ENCODE assay signal across 9 mouse cellular contexts in genomic region chr1:74794487-74795144, GRCm38 (mm10). TPM values are rescaled to one million over a fixed set of nuclear protein-coding genes. Genes with fewer than 3 reads are reported as not detected.
DNase-seq lines count a peak whose midpoint lies in the region; ATAC-seq lines count a peak whose summit lies in the region.
"Had no signal": no experiment of that assay in that cellular context is flagged by ENCODE, and none has a peak within 500 bp of the region (broad histone marks: within the 10 kb centered on the region; RNA-seq: fewer than 3 reads in every experiment).

No protein-coding gene starts in this region.

- peak overlapping the region; percentile 31 for H3K4me3 ChIP-seq in heart, embryonic 16.5 days (ENCODE audit: low read length)
- H3K4me3 ChIP-seq in hindbrain, embryonic 10.5 days: peak overlapping the region; percentile 44
- H3K4me3 ChIP-seq in midbrain, embryonic 12.5 days: peak overlapping the region; percentile 33

- H3K36me3 ChIP-seq in heart, embryonic 16.5 days (ENCODE audit: control insufficient read depth, insufficient read depth): no peaks in the 10 kb centered on the region
- H3K36me3 ChIP-seq in hindbrain, embryonic 10.5 days: no peaks in the 10 kb centered on the region
- H3K36me3 ChIP-seq in midbrain, embryonic 12.5 days: no peaks in the 10 kb centered on the region

- DNase-seq in heart, postnatal 10 days: no peak
- peak; percentile 57 for DNase-seq in NIH3T3 (ENCODE audit: low read depth)
- DNase-seq in hindbrain, embryonic 10.5 days (ENCODE audit: low spot score): no peak
- no peak for DNase-seq in layer of hippocampus, postnatal 14 days (ENCODE audit: low spot score in 2 of 2)
- no peak for DNase-seq in left cerebral cortex, adult 18-20 months (ENCODE audit: low spot score in 2 of 2)
- no peak for DNase-seq in thymus, postnatal 14 days

- H3K27me3 ChIP-seq in heart, embryonic 16.5 days (ENCODE audit: control insufficient read depth, insufficient read depth, low read length): peaks cover 96% of the 10 kb centered on the region
- peaks cover 100% of the 10 kb centered on the region for H3K27me3 ChIP-seq in hindbrain, embryonic 10.5 days (ENCODE audit: insufficient read depth, poor library complexity, severe bottlenecking)
- H3K27me3 ChIP-seq in midbrain, embryonic 12.5 days: peaks cover 99% of the 10 kb centered on the region

- H3K9me3 ChIP-seq in heart, embryonic 16.5 days (replicated peaks; ENCODE audit: control insufficient read depth, low read length): no peaks in the 10 kb centered on the region
- no peaks in the 10 kb centered on the region for H3K9me3 ChIP-seq in hindbrain, embryonic 10.5 days
- no peaks in the 10 kb centered on the region for H3K9me3 ChIP-seq in midbrain, embryonic 12.5 days

- peaks cover 15% of the 10 kb centered on the region for H3K4me1 ChIP-seq in heart, embryonic 16.5 days (ENCODE audit: control insufficient read depth, insufficient read depth, low read length)
- peaks cover 87% of the 10 kb centered on the region for H3K4me1 ChIP-seq in hindbrain, embryonic 10.5 days (replicated peaks)
- H3K4me1 ChIP-seq in midbrain, embryonic 12.5 days: peaks cover 54% of the 10 kb centered on the region

- no peak overlapping the region; the same call in 1 of the 2 replicates for H3K9ac ChIP-seq in heart, embryonic 16.5 days (ENCODE audit: low read length)
- peak overlapping the region; percentile 21; the same call in 1 of the 2 replicates for H3K9ac ChIP-seq in midbrain, embryonic 12.5 days (replicated peaks)

- no peak overlapping the region for H3K27ac ChIP-seq in heart, embryonic 16.5 days (ENCODE audit: low read length)
- H3K27ac ChIP-seq in hindbrain, embryonic 10.5 days: no peak overlapping the region
- H3K27ac ChIP-seq in midbrain, embryonic 12.5 days (replicated peaks): no peak overlapping the region
- H3K27ac ChIP-seq: macrophage had no signal

- 2% methylated on average over 36 of the region's 38 CpGs for WGBS in heart, embryonic 16.5 days
- WGBS in hindbrain, embryonic 10.5 days: under 1% methylated on average over 37 of the region's 38 CpGs
- 1% methylated on average over 35 of the region's 38 CpGs for WGBS in midbrain, embryonic 12.5 days

- intact Hi-C loops in heart, postnatal 10 days (cut with DNase I): no loop called here

- H3K4me2 ChIP-seq in heart, embryonic 16.5 days (ENCODE audit: low read depth, low read length): peak overlapping the region; percentile 54
- H3K4me2 ChIP-seq in midbrain, embryonic 12.5 days (replicated peaks): peak overlapping the region; percentile 52

- no peak for ATAC-seq in heart, embryonic 16.5 days (replicated peaks; ENCODE audit: extremely low read depth, insufficient read depth, low FRiP score)
- ATAC-seq in midbrain, embryonic 12.5 days (ENCODE audit: low FRiP score, low read depth): no peak

RNA-seq across cellular contexts. Expression of gene Wnt10a, which starts 3.3 kb away (rescaled TPM):
- 0.20 and 0.24 TPM in 2 replicates for polyA plus RNA-seq in heart, embryonic 16.5 days (2015; fragmentation: Nextera tagmentation; extraction: Ambion mirVana)
- total RNA-seq in heart, postnatal 10 days (2021): not detected
- polyA plus RNA-seq in hindbrain, embryonic 10.5 days (2016; fragmentation: Nextera tagmentation; extraction: Ambion mirVana): 0.87 and 1.6 TPM in 2 replicates
- polyA plus RNA-seq in midbrain, embryonic 12.5 days (2016; fragmentation: Nextera tagmentation; extraction: Ambion mirVana): 1.7 and 1.8 TPM in 2 replicates
- total RNA-seq in layer of hippocampus, postnatal 14 days (2021): 1 to 10 TPM; 1.9 to 2.0 TPM
- total RNA-seq in left cerebral cortex, adult 18-20 months (2021): 10 to 100 TPM; 15.8 to 15.9 TPM
- polyA plus RNA-seq: macrophage had no signal

RNA-seq across cellular contexts. Expression of gene Wnt6, which starts 22.9 kb away (rescaled TPM):
- polyA plus RNA-seq in heart, embryonic 16.5 days (2015; fragmentation: Nextera tagmentation; extraction: Ambion mirVana): 0.36 and 0.71 TPM in 2 replicates
- total RNA-seq in heart, postnatal 10 days (2021): under 1 TPM; 0.17 to 0.60 TPM
- 15.5 and 18.2 TPM in 2 replicates for polyA plus RNA-seq in hindbrain, embryonic 10.5 days (2016; fragmentation: Nextera tagmentation; extraction: Ambion mirVana)
- polyA plus RNA-seq in midbrain, embryonic 12.5 days (2016; fragmentation: Nextera tagmentation; extraction: Ambion mirVana): 5.0 and 7.9 TPM in 2 replicates
- total RNA-seq in layer of hippocampus, postnatal 14 days (2021): under 1 TPM; 0.43 to 0.58 TPM
- total RNA-seq in left cerebral cortex, adult 18-20 months (2021): 1 to 10 TPM; 3.3 to 4.5 TPM
- polyA plus RNA-seq: macrophage had no signal

RNA-seq across cellular contexts. Expression of gene Prkag3, which starts 45.6 kb away (rescaled TPM):
- 4.6 and 5.7 TPM in 2 replicates for polyA plus RNA-seq in heart, embryonic 16.5 days (2015; fragmentation: Nextera tagmentation; extraction: Ambion mirVana)
- total RNA-seq in heart, postnatal 10 days (2021): 1 to 10 TPM; 1.7 to 2.1 TPM
- 0.12 TPM in 1 of 2 replicates, not detected in the other for polyA plus RNA-seq in hindbrain, embryonic 10.5 days (2016; fragmentation: Nextera tagmentation; extraction: Ambion mirVana)
- not detected in 2 replicates for polyA plus RNA-seq in midbrain, embryonic 12.5 days (2016; fragmentation: Nextera tagmentation; extraction: Ambion mirVana)
- total RNA-seq in layer of hippocampus, postnatal 14 days (2021): under 1 TPM; 0.14 to 0.55 TPM
- total RNA-seq in left cerebral cortex, adult 18-20 months (2021): under 1 TPM; 0.12 to 0.51 TPM
- polyA plus RNA-seq: macrophage had no signal

Comparison
In these comparisons a context has a peak if more than half of its experiments do, and no peak if none do; other contexts are left out.
1. RNA of gene Wnt10a, which starts 3.3 kb away (total RNA-seq): 15.8 to 15.9 TPM in left cerebral cortex, adult 18-20 months; 1.9 to 2.0 TPM in layer of hippocampus, postnatal 14 days and not detected in heart, postnatal 10 days; every median in the first group is over 4 times any median in the second.
2. Peak in every context shown above with its lines, with median percentiles within 50 percentile points of each other: H3K4me3 ChIP-seq.